ENCODE assay signal across 19 mouse cellular contexts in the genomic region with DNA sequence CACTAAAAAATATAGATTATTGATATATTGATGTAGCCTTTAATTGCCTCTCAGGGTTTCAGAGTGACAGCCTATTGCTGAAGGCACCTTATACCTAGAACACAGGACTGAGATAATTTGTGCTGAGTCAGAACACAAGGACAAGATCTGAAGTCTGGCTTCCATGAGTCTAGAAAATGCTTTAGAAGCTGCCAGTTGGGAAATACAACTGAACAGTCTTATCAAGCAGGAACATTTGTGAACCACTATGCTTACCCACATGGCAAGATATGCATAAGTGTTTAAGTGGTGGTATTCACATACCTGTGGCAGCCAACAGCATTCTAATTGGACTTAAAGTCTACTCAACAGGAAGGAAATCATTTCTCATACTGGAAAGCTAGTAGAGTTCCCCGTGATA.
DNase-seq lines count a peak whose midpoint lies in the region; ATAC-seq and TF ChIP-seq lines count a peak whose summit lies in the region.
"Had no signal": no experiment of that assay in that cellular context is flagged by ENCODE, and none has a peak within 500 bp of the region (broad histone marks: within the 10 kb centered on the region; RNA-seq: fewer than 3 reads in every experiment).

No protein-coding gene starts in this region.

- TF ChIP-seq RAD21 in MEL (IDR thresholded peaks at IDR 0.05; ENCODE audit: low read depth, low read length) = no peak

- peak; percentile 53 for DNase-seq in MEL (ENCODE audit: low read depth, low spot score)
- DNase-seq: adrenal gland, adult 2 months; adrenal gland, adult 8-10 months; adrenal gland, postnatal 10 days; adrenal gland, postnatal 14 days; adrenal gland, postnatal 25 days; adrenal gland, postnatal 36 days; B cell, adult 2 months; cerebellum, adult 11 months; cerebellum, adult 11-12 months; cerebellum, adult 18-20 months; cerebellum, adult 2 months; cerebellum, adult 8-10 months had no signal

- no peak for TF ChIP-seq CTCF in MEL (IDR thresholded peaks at IDR 0.05 in 2 of 3, conservative IDR thresholded peaks at IDR 0.05 in 1 of 3; ENCODE audit: control insufficient read depth in 1 of 3, insufficient read depth in 1 of 3, low read depth in 2 of 3, low read length in 3 of 3, poor library complexity in 1 of 3, severe bottlenecking in 1 of 3)

- no peaks in the 10 kb centered on the region for H3K27me3 ChIP-seq in MEL (ENCODE audit: control insufficient read depth in 1 of 2, insufficient read depth in 2 of 2, low read length in 2 of 2)
- no peaks in the 10 kb centered on the region for H3K27me3 ChIP-seq in midbrain, embryonic 13.5 days
- H3K27me3 ChIP-seq: CH12.LX, Patski had no signal

- H3K4me3 ChIP-seq in MEL (ENCODE audit: control insufficient read depth in 1 of 2, insufficient read depth in 1 of 2, low read depth in 2 of 2, low read length in 2 of 2) = no peak overlapping the region
- H3K4me3 ChIP-seq in midbrain, embryonic 13.5 days (replicated peaks) = no peak overlapping the region

- H3K9ac ChIP-seq in MEL (ENCODE audit: control insufficient read depth, low read depth, low read length, poor library complexity, severe bottlenecking) = no peak overlapping the region
- H3K9ac ChIP-seq in midbrain, embryonic 13.5 days (replicated peaks) = no peak overlapping the region

- no peak overlapping the region; the same call in 1 of the 2 replicates for H3K27ac ChIP-seq in MEL (ENCODE audit: control insufficient read depth, low read depth, low read length)
- no peak overlapping the region for H3K27ac ChIP-seq in midbrain, embryonic 13.5 days

- H3K36me3 ChIP-seq in MEL (ENCODE audit: control insufficient read depth in 1 of 2, insufficient read depth in 2 of 2, low read length in 2 of 2) = peaks cover 0 to 14% of the 10 kb centered on the region in 2 experiments; a peak in 2 of 4 replicates
- no peaks in the 10 kb centered on the region for H3K36me3 ChIP-seq in midbrain, embryonic 13.5 days
- H3K36me3 ChIP-seq: G1E had no signal

- peaks cover 4 to 8% of the 10 kb centered on the region in 2 experiments; a peak in 3 of 4 replicates for H3K4me1 ChIP-seq in MEL (ENCODE audit: control insufficient read depth in 1 of 2, insufficient read depth in 2 of 2, low read length in 2 of 2)
- H3K4me1 ChIP-seq in midbrain, embryonic 13.5 days (replicated peaks) = no peaks in the 10 kb centered on the region

- no peaks in the 10 kb centered on the region for H3K9me3 ChIP-seq in MEL (replicated peaks; ENCODE audit: insufficient read depth, low read length)
- no peaks in the 10 kb centered on the region for H3K9me3 ChIP-seq in midbrain, embryonic 13.5 days

- WGBS in midbrain, embryonic 13.5 days = 92% methylated on average over 1 of the region's 1 CpGs

- no peak for TF ChIP-seq POLR2A in MEL (IDR thresholded peaks at IDR 0.05; ENCODE audit: control insufficient read depth in 1 of 2, insufficient read depth in 1 of 2, low read depth in 1 of 2, low read length in 2 of 2, poor library complexity in 1 of 2)

- H3K79me2 ChIP-seq in MEL (ENCODE audit: control insufficient read depth, insufficient read depth, low read length, poor library complexity) = no peaks in the 10 kb centered on the region

- TF ChIP-seq EP300 in MEL (IDR thresholded peaks at IDR 0.05; ENCODE audit: low read depth in 1 of 2, low read length in 2 of 2) = peak; percentile 79 to 83

- no peak overlapping the region for H3K4me2 ChIP-seq in midbrain, embryonic 13.5 days (replicated peaks)

- ATAC-seq in midbrain, embryonic 13.5 days = no peak
- ATAC-seq: activated CD4-positive, CD25-positive, alpha-beta regulatory T cell, adult 4 months; CD4-positive, CD25-positive, alpha-beta regulatory T cell, adult 4 months; Patski had no signal

TF ChIP-seq in MEL, 35 proteins besides CTCF, POLR2A, EP300 and RAD21:
- no peak for TF ChIP-seq ZMIZ1 (IDR thresholded peaks at IDR 0.05; ENCODE audit: low read depth, low read length)
- TF ChIP-seq MEF2A (IDR thresholded peaks at IDR 0.05; ENCODE audit: extremely low read depth, insufficient replicate concordance, low read depth, low read length, poor library complexity, severe bottlenecking) = 0 out of 2 replicates have a peak, but pooled peaks have one; percentile 8
- peak; percentile 84; the same call in 1 of the 2 replicates for TF ChIP-seq MAFK (IDR thresholded peaks at IDR 0.05; ENCODE audit: borderline replicate concordance, low read depth, low read length)
- TF ChIP-seq TAL1 (IDR thresholded peaks at IDR 0.05; ENCODE audit: low read length) = no peak
- peak; percentile 40; the same call in 1 of the 2 replicates for TF ChIP-seq GATA1 (IDR thresholded peaks at IDR 0.05; ENCODE audit: low read depth, low read length)
- TF ChIP-seq TCF12 (IDR thresholded peaks at IDR 0.05; ENCODE audit: low read depth, low read length) = peak; percentile 75; the same call in 1 of the 2 replicates
- TF ChIP-seq KAT2A (conservative IDR thresholded peaks at IDR 0.05; ENCODE audit: low read depth, low read length) = no peak
- peak; percentile 63 for TF ChIP-seq ETS1 (IDR thresholded peaks at IDR 0.05; ENCODE audit: low read depth, low read length)
